Comparison of ENCODE assay signal across 29 mouse cellular contexts in the genomic region with DNA sequence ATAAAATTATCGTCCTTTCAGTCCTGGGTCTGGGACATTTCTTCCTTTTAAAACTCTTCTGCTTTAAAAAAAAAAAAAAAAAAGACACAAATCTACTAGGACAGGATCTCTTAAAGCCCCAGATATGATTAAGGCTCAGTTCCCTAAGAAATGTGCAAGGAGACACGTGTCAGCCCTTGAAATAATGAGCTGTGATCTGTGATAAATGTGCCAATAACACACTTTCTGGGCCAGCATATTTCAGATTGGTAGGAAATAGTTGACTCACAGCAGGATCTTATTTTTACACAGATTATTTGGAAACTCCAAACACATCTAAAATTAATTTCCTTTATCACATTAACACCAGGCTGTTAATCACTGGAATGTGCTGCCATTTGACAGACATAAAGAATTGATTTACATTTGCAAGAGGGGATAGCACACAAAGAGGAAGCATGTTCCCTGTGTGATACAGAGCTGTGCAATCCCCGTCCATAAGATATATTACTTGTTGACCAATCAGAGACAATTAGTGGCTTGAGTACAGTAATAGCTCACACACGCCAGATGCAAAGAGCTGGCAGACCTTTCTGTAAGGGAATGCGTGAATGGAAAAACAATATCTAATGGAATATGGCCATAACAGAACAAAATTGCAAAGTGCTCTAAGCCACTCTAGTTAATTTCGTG.
DNase-seq lines count a peak whose midpoint lies in the region; ATAC-seq lines count a peak whose summit lies in the region.
"Had no signal": no experiment of that assay in that cellular context is flagged by ENCODE, and none has a peak within 500 bp of the region (broad histone marks: within the 10 kb centered on the region; RNA-seq: fewer than 3 reads in every experiment).

No protein-coding gene starts in this region.

- peak; percentile 6 for DNase-seq in limb, embryonic 11.5 days (ENCODE audit: low spot score)
- DNase-seq in limb, embryonic 10.5 days (ENCODE audit: low spot score) = no peak
- no peak for DNase-seq in neural tube, embryonic 10.5 days (ENCODE audit: extremely low spot score, low spot score)
- peak; percentile 4 for DNase-seq in lung, postnatal 25 days (ENCODE audit: low spot score)
- DNase-seq in gastrocnemius, postnatal 4 days (ENCODE audit: low spot score in 2 of 2) = no peak
- no peak for DNase-seq in retina, embryonic 14.5 days (ENCODE audit: low spot score)
- DNase-seq: adrenal gland, postnatal 25 days; cerebellum, adult 18-20 months; cerebellum, postnatal 14 days; gastrocnemius, postnatal 10 days; heart, postnatal 36 days; kidney, adult 9 months; kidney, postnatal 10 days; layer of hippocampus, adult 9-11 months; right cerebral cortex, adult 18-20 months; spleen, adult 18-20 months; thymus, postnatal 25 days had no signal

- H3K4me3 ChIP-seq in limb, embryonic 11.5 days (ENCODE audit: low read depth, low read length) = no peak overlapping the region
- H3K4me3 ChIP-seq in limb, embryonic 10.5 days = no peak overlapping the region
- H3K4me3 ChIP-seq in neural tube, embryonic 12.5 days = no peak overlapping the region
- H3K4me3 ChIP-seq: embryonic facial prominence, embryonic 10.5 days; embryonic facial prominence, embryonic 15.5 days; forebrain, embryonic 12.5 days; hindbrain, embryonic 13.5 days; limb, embryonic 12.5 days had no signal

- no peaks in the 10 kb centered on the region for H3K36me3 ChIP-seq in limb, embryonic 11.5 days (ENCODE audit: control insufficient read depth, insufficient read depth, low read length)
- no peaks in the 10 kb centered on the region for H3K36me3 ChIP-seq in limb, embryonic 10.5 days
- no peaks in the 10 kb centered on the region for H3K36me3 ChIP-seq in neural tube, embryonic 12.5 days
- H3K36me3 ChIP-seq: embryonic facial prominence, embryonic 10.5 days; embryonic facial prominence, embryonic 15.5 days; forebrain, embryonic 12.5 days; hindbrain, embryonic 13.5 days; limb, embryonic 12.5 days had no signal

- 60% methylated on average over 6 of the region's 6 CpGs for WGBS in limb, embryonic 11.5 days
- 71% methylated on average over 6 of the region's 6 CpGs for WGBS in limb, embryonic 10.5 days
- 63% methylated on average over 6 of the region's 6 CpGs for WGBS in neural tube, embryonic 12.5 days

- no peaks in the 10 kb centered on the region for H3K27me3 ChIP-seq in limb, embryonic 11.5 days (ENCODE audit: control insufficient read depth, insufficient read depth, low read length)
- H3K27me3 ChIP-seq in limb, embryonic 10.5 days (ENCODE audit: low read depth, poor library complexity, severe bottlenecking) = no peaks in the 10 kb centered on the region
- H3K27me3 ChIP-seq in neural tube, embryonic 12.5 days (replicated peaks) = no peaks in the 10 kb centered on the region
- H3K27me3 ChIP-seq: embryonic facial prominence, embryonic 15.5 days; forebrain, embryonic 12.5 days; hindbrain, embryonic 13.5 days had no signal

- H3K9ac ChIP-seq in limb, embryonic 11.5 days (ENCODE audit: low read length) = no peak overlapping the region
- no peak overlapping the region for H3K9ac ChIP-seq in neural tube, embryonic 12.5 days
- H3K9ac ChIP-seq: embryonic facial prominence, embryonic 15.5 days; forebrain, embryonic 12.5 days; hindbrain, embryonic 13.5 days; limb, embryonic 12.5 days had no signal

- H3K27ac ChIP-seq in limb, embryonic 11.5 days (replicated peaks; ENCODE audit: low read depth, low read length) = no peak overlapping the region
- no peak overlapping the region for H3K27ac ChIP-seq in limb, embryonic 10.5 days
- no peak overlapping the region for H3K27ac ChIP-seq in neural tube, embryonic 12.5 days
- H3K27ac ChIP-seq: embryonic facial prominence, embryonic 10.5 days; embryonic facial prominence, embryonic 15.5 days; forebrain, embryonic 12.5 days; hindbrain, embryonic 13.5 days; limb, embryonic 12.5 days had no signal

- no peak for ATAC-seq in limb, embryonic 11.5 days (ENCODE audit: insufficient number of reproducible peaks, low FRiP score, low TSS enrichment, low read depth)
- ATAC-seq in neural tube, embryonic 12.5 days (ENCODE audit: low FRiP score, low read depth) = 0 out of 2 replicates have a peak, but pooled peaks have one; percentile 41
- ATAC-seq: CD4-positive, CD25-positive, alpha-beta regulatory T cell, adult 4 months; intestine, postnatal 0 days; midbrain, embryonic 16.5 days had no signal

- no peak overlapping the region for H3K4me2 ChIP-seq in limb, embryonic 11.5 days (ENCODE audit: low read depth, severe bottlenecking)
- H3K4me2 ChIP-seq in neural tube, embryonic 12.5 days (replicated peaks) = no peak overlapping the region
- H3K4me2 ChIP-seq: embryonic facial prominence, embryonic 15.5 days; forebrain, embryonic 12.5 days; heart, embryonic 11.5 days; hindbrain, embryonic 13.5 days; limb, embryonic 12.5 days; liver, embryonic 11.5 days; midbrain, embryonic 11.5 days had no signal

- H3K4me1 ChIP-seq in limb, embryonic 11.5 days (ENCODE audit: control insufficient read depth, insufficient read depth, low read length) = no peaks in the 10 kb centered on the region
- peaks cover 3% of the 10 kb centered on the region; the same call in 1 of the 2 replicates for H3K4me1 ChIP-seq in limb, embryonic 10.5 days
- 0 out of 2 replicates have a peak, but pooled peaks cover 4% of the 10 kb centered on the region for H3K4me1 ChIP-seq in neural tube, embryonic 12.5 days
- H3K4me1 ChIP-seq: embryonic facial prominence, embryonic 15.5 days; forebrain, embryonic 12.5 days; limb, embryonic 12.5 days had no signal

- no peaks in the 10 kb centered on the region for H3K9me3 ChIP-seq in limb, embryonic 11.5 days (ENCODE audit: control insufficient read depth, low read length)
- H3K9me3 ChIP-seq in limb, embryonic 10.5 days (replicated peaks) = no peaks in the 10 kb centered on the region
- no peaks in the 10 kb centered on the region for H3K9me3 ChIP-seq in neural tube, embryonic 12.5 days
- H3K9me3 ChIP-seq: embryonic facial prominence, embryonic 10.5 days; embryonic facial prominence, embryonic 15.5 days; forebrain, embryonic 12.5 days; hindbrain, embryonic 13.5 days; limb, embryonic 12.5 days had no signal

Comparison
In these comparisons a context has a peak if more than half of its experiments do, and no peak if none do; other contexts are left out.
1. DNase-seq: peak in limb, embryonic 11.5 days (single experiment) and lung, postnatal 25 days (single experiment); none in limb, embryonic 10.5 days (single experiment), neural tube, embryonic 10.5 days (single experiment), gastrocnemius, postnatal 4 days (0 of 2) and retina, embryonic 14.5 days (single experiment).